Mouse (Mus musculus) ES-E14 (cell line): ENCODE data around the gene Morf4l1.
"Not testable (repeated sequence)": the region's sequence is repeated elsewhere in the genome, so short reads cannot be mapped to it uniquely, and the experiment has no call there.

Experiments
- CHD2 ChIP-seq: IDR thresholded peaks from 2 replicates; pipeline ENCODE4 v1.6.1; 2014; ENCODE audit warnings: mild to moderate bottlenecking, low read depth, low read length, inconsistent platforms
- MAFK ChIP-seq: IDR thresholded peaks from 2 replicates; pipeline ENCODE4 v1.6.1; 2014; ENCODE audit warnings: mild to moderate bottlenecking, low read depth, low read length, inconsistent platforms; ENCODE audit not compliant: insufficient read depth
- ZC3H11A ChIP-seq: IDR thresholded peaks from 2 replicates; pipeline ENCODE4 v1.6.1; 2012; ENCODE audit warnings: low read depth, mild to moderate bottlenecking, inconsistent platforms, low read length, borderline replicate concordance
- ZNF384 ChIP-seq: IDR thresholded peaks from 2 replicates; pipeline ENCODE4 v1.6.1; 2012; ENCODE audit warnings: low read depth, low read length, inconsistent platforms

DNA sequence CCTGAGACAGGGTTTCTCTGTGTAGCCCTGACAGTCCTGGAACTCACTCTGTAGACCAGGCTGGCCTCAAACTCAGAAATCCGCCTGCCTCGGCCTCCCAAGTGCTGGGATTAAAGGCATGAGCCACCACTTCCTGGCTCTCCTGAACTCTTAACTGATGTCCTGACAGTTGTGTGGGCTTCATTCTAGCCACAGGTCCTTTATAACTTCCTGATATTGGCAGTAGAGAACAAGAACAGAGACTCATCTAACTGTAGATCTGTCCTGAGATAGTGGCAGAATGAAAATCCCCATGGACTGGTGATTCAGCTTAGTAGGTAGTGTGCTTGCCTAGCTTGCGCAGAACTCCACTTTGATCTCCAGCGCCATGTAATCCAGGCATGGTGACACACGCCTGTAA is 53.6 kb downstream of the Morf4l1 start:
- not testable (repeated sequence) for TF ChIP-seq CHD2, ZC3H11A, MAFK, ZNF384
